Mouse (Mus musculus) R1 (cell line): ENCODE measurements at regions not wholly inside any gene's neighbourhood (a gene's known extent, or its start where the extent isn't known, plus 50 kb on each side); places are given as distances from the start of the nearest gene placed in this dataset.

ENCODE experiments used
- DNase-seq: peaks from one replicate; pipeline ENCODE4 v3.0.0-alpha.2; 2018; ENCODE audit warnings: low read depth, low spot score

DNA sequence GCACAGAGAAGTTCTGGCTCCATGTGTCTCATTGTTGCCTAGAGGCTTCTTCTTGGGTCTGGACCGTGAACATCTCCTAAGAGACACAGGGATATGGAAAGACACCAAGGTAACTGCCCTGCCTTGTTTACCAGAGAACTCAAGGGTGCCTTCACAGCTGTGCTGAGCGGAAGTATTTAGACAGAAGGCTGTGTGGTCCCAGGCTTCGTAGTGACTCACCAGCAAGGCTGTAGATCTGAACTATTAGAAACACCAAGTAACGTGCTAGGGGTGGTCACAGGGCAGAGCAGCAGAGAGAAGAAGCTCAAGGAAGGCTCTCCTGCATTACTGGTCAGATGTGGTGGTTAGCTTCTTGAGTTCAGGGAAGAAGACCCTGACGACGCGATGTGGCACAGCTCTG lies 51.6 kb upstream of the Lpp start:
- DNase-seq: no peak

DNA sequence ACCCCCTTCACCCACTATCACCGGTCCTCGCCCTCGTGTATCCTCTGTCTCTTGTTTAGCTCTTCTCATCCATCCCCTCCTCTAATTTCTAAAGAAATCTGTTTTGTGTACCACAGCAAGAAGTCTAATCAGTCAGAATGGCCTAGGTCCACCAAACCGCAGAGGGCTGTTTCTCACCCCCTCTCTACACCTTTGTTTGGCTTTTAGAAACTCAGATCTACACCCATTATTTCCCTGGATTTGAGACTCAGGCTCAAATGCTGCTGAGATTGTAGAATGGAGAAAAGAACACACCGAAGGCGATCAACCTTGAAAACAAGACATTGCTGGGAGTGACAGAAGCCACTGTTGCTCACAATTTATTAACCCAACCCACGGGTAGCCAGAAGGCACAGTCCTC lies 52.7 kb upstream of the Lpp start:
- no peak for DNase-seq

DNA sequence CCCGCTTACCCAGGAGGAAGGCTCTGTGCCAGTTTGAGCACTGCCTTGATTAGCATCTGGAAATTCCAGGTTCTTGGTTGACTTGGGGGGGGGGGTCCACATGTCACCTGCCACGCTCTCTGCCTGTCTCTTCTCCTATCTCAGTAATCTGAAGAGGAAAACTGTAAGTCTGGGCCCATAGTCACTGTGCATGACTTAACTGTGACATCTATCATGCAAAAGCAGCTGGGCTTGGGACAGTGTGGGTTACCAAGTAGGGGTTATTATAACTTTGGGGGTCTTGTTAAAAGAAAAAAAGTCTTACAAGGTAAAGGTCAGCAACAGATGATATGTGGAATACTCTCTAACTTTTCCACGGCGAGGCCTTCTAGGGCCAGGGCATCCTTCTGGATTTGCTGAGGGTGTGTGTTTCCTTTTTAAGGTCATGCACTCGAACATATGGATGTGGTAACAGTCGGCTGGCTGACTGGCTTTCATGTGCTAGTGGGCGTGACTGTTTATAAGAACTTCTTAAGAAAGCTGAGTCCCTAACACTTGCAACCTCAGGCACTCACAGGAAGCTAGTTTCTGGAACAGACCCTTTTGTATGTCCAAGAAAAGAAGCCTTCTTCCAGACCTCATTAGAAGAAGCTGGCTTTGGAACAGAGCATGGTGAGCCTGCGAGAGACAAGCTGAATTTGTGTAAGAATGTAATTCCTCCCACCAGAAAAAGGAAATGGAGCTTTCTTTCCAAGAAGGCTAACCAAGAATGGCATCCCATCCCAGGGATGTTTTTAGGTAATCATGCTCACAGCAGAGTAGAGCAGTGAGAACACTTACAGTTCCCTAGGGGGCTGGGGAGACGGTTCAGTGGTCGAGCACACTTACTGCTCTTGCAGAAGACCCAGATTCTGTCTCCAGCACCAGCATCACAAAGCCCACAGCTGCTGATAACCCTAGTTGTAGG lies 53.7 kb upstream of the Lpp start:
- DNase-seq: no peak

DNA sequence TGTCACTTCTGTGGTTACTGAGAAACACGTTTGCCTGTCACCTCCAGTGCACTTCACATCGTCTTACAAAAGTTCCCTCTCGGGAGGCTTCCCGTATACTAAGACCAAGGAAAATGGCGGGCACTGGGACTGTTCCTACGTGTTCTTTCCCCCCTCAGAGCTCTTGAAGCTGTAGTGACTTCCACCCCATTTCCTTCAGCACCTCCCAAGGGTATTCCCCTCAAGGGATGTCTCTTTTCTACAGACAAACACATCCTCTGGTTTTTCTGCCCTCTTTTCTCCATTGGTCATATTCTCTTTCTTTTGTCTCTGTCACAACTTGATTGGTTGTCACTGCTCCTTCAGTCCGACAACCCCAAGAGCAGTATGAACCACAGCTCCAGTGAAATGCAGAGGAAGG lies 54.9 kb upstream of the Lpp start:
- no peak for DNase-seq

DNA sequence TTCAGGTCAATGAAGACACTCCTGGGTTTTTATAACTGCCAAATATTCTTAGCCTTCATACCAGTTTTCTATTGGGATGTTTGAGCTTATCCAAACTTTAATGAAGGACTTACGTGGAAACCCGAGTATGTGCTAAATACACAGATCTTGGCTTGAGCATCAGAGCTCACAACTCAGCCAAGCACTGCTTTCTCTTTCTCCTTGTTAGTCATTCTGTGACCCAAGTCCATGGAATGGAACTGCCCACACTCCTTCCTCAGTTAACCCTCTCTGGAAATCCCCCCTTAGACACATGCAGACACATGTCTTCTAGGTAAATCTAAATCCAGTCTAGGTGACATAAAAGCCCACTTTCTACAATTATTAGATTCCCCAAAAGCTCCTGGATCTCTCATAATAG lies 58.9 kb upstream of the Lpp start:
- DNase-seq: no peak

DNA sequence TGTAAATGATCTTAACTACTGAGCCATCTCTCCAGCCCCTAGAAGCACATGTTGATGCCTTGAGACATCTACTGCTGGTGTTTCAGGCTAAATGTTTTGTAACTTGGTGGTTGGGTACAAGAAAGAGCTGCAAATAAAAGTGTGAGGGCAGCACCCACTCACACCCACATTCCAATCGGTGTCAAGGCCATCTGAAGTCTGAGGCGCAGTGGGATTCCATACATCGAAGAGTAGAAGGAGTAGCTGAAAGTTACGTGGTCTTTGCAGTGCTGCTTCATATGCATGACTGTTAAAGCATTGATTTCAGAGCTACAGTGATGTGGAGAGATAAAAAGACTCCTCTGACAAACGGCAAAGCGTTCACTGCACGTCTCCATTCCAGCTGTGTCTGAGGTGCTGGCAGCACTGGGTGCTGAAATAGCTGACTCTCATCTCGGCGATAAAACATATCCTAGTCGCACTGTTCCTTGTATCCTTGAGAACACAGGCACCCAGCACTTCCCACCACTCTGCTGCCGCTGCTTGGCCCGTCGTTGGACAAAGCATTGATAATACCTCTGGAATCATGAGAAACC lies 61.8 kb upstream of the Lpp start:
- peak; percentile 85 for DNase-seq

DNA sequence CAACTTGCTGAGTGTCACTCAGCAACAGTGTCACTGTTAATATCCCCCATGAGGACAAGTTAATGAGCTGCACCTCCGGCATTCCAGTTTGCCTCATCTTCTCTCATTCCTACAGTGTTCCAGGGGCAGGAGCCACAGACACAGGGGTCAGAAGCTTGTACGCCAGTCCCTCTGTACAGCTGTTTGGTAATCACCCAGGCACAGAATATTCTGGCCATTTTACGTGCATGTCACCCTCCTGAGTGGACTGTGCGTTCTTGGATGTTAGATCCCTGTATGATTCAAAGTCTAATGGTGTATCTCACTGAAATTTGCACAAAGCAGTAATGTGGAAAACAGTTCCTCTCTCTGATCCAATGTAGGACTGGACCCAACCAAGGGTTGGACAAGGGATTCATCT lies 66.7 kb upstream of the Lpp start:
- no peak for DNase-seq

DNA sequence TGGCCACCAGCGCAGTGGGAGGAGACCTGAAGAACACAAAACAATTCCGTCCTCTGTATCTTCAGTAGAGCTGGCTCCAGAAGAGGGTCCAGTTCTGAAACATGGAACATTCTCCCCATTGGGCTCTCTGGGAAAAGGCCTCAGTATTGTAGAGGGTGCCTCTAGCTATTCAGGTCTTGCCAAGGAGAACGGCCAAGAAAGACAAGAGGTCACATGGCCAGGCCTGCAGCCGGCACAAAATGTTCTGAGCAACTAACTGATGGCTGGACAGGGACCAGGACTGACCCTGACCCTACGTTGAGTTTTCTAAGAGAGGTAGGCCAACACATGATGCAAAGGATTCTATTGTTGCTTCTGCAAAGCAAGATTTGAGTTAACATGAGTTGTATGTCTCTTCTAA lies 67.3 kb upstream of the Lpp start:
- no peak for DNase-seq

DNA sequence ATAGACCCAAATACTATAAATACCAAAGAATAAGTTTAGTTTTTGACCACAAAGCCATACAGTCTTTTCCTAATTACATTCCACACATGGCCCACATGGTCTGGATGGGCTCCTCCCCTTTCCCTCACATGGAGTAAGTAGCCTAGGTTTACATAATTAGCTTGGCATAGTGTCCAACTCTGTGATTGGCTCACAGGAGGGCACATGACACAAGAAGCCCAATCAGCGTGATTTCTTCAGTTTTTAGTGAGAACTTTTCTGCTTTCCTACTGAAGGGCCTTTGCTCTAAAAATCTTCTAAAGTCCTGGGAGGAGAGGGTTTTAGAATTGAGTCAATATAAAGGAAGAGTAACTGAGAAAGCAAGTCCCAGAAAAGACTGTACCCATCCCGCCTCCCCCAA lies 68.4 kb upstream of the Lpp start:
- DNase-seq: peak; percentile 62

DNA sequence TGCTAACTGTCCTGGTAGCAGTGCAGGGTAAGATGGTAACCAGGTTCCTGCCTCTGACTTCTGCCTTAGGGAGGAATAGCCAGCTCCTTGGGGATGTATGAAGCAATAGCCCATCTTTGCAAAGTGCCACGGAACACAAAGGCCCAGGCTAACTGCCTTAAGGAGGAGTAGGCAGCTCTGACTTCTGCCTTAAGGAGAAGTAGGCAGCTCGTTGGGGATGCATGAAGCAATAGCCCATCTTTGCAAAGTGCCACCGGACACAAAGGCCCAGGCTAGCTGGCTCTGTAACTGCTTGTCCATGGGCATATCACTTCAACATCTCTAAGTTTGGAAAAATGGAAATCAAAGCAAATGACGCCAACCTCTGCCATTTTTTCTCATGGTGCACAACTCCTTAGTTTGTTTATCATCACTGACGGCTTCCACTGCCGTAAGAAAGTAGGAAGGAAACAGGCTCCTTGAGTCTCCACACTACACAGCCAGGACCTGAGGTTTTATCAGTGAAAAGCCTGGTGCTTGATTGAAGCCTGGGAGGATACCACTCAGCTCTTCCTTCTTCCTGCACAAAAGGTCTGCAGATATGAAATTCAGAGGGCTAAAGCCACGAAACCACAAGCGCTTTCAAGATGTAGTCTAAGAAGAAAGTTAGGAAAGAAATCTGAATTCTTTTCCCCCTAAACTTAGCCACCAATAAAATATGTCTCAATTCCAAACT lies 74.4 kb upstream of the Lpp start:
- no peak for DNase-seq

DNA sequence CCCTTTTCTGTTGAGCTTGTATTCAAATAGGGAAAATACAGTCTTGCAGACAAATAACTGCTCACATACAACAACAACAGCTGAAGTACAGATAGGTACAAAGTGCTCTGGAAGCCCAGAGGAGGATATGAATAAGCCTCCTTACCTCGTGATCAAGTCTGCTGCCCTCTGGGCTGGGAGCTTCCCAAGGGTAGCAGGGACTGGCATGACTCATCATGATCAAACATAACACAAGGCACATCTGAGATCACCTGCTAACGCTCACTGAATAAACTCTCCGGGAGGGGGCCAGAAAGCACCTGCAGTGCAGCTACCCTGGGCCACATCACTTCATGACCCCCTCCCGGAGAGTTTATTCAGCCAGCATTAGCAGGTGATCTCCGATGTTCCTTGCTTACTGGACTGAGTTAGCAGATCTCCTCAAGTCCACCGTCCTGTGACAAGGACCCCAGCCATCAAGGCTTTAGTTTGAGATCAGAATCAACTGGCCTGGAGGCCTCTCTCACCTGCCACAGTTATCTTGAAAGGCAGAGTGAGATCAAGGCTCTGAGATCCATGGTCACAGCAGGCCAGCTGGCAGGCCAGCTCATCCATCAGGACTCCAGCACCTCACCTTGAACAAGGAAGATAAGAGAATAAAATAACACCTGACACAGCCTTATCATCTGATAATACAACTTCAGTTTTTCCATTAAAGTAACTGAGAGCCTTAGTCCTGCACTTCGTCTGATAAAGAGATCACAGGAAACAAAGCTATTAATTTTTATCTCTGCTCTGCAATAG lies 79.6 kb upstream of the Lpp start:
- DNase-seq: no peak

DNA sequence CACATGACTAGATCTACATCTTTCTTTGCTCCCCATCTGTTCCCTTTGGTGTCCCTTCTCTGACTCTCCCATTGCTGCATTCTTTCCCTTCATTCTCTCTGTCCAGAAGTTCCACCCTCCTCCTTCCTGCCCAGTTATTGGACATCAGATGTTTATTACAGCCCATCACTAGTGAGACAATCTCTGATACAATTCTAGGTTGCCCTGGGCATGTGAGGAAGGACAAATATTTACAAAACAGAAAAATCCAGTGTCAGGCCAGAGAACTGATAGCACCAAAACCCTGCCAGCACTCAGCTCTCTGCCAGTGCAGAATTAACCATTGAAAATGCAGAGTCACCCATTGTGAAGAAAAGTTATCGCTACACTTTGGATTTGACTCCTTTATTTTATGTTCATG lies 87.9 kb upstream of the Lpp start:
- no peak for DNase-seq

DNA sequence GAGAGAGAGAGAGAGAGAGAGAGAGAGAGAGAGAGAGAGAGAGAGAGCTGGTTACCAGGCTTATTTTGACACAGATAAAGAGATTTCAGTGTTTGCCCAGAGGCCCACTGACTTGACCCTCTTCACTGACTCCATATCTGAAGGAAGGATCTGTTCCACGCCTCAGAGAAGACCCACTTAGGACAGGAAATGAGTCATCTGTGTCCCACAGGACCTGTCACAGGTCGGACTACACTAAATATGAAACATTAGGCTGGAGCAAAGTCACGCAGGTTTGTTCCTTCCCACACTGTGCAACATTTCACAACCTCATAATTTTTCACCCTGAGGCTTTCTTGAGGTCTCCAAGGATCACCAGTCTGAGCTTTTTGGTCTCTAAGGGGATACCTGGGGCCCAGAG lies 96.5 kb upstream of the Lpp start:
- DNase-seq: no peak

DNA sequence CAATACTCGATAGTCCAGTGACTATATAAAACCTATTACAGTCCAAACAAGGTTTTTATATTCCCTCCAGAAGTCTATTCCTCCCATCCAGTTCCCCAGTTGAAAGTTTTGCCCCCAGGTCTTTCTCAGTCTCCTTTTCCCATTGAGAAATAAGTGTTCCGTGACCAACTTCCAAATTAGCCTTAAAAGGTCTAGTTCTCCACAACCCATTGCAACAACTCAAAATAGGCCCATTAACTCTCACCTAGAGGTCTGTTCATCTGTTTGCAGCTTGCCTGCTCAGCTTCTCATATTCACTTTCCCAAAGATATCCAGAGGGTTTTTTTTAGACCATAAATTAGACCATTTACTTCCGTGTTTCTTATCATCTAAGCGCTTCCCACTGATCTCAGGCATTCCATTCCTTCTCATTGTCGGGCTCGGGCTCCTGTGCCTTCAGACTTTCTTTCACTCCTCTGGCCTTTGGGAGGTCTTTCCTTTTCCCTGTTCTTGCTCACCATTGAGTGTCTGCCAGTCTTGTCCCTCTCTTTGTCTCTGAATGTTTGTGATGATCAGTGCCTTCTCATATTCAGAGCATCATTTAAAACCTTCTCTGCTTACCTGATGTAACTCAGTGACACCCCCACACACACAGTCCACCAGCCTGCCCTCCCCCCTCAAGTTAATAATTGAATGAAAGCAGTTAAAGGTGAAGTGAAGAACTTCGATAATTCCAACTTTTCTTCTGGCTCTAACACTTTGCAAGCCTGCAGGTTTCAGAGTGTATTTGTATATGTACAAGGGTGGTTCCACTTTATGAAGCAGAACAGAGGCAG lies 97.5 kb upstream of the Lpp start:
- DNase-seq: no peak

DNA sequence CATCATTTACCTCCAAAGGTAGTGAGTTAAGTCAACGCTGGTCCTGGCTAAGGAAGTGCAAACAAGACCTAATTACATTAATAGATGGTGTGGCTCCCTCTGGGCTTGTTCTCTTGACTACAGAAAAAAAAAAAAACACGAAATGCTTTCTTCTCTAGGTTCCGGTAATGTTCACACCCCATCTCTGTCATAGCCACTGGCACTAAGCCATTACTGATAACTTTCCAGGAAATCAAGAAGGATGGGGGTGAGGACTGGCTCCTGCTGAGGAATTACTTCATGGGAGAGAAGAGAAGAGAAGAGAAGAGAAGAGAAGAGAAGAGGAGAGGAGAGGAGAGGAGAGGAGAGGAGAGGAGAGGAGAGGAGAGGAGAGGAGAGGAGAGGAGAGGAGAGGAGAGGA lies 109.1 kb upstream of the Lpp start:
- no peak for DNase-seq

DNA sequence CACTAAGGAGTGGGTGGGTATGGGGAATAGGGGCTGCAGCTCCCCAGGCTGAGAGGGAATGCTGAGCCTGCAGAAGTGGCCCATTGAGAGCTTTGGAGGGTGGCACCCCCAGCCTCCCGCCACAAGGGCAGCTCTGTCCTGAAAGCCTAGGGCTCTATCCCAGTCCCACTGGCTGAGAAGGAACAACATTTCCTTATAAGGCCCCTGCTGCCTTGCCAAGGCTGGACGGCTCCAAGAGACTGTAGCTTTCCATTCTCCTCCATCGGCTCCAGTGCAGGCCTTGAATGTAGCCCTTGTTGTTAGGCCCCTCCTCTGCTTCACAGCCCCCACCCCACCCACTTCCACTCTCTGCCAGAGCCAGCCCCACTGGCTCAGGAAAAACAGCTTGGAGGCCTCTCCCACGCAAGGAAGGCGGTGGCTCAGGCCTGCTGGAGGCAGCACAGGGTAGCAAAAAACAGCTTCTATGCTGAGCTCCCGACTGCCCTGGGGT lies 111.1 kb upstream of the Lpp start:
- DNase-seq: peak; percentile 22

DNA sequence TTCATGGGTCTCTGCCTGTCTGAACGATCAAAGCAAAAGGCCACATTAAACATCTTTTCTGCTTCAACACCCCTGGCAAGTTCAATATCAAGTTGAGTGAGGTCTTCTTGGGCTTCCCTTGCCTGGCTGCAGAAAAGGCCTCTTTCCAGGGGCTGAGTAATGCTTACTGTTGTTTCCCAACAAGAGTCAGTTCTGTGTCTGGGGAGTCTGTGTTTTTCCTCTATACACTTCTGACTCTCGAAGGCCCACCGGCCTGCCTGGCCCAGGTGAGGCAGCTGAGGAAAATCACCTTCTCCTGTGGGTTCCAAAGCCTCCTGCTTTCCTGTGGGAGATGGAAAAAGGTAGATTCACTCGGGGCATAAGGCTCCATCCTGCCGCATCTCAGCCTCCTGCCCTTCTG lies 111.7 kb upstream of the Lpp start:
- no peak for DNase-seq

DNA sequence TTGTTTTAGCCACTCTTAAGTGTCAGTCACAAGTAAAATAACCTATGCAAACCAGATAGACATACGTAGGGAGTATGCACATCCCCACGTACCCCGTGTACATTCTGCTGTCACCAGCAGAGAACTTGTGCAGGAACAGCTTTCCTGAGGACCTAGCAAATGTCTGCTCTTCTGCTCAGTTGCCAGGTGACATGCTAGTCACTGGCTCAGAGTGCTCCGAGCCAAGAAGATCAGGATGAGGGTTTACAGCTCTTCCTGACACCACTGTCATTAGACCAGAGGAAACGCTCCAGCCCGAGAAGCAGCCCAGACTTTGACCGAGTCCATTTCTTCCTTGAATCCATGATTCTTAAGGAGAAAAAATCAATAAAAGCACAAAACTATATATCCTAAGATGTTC lies 115.5 kb upstream of the Lpp start:
- no peak for DNase-seq

DNA sequence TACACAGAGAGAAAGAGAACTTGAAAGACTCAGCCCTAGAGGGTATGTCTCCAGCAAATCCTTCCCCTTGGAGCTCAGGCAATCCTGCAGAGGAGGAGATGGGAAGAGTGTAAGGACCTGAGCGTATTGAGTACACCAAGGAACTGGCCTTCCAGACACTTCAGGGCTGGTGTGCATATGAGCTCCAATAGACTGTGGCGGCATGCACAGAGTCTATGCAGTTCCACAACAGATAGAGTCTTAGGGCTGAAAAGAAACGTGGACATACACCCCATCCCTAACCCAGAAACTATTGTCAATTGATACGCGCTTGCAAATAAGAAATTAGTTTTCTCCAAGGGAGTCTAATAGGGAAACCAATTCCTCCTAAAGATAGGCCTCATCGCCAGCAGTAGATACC lies 130.6 kb upstream of the Lpp start:
- no peak for DNase-seq

DNA sequence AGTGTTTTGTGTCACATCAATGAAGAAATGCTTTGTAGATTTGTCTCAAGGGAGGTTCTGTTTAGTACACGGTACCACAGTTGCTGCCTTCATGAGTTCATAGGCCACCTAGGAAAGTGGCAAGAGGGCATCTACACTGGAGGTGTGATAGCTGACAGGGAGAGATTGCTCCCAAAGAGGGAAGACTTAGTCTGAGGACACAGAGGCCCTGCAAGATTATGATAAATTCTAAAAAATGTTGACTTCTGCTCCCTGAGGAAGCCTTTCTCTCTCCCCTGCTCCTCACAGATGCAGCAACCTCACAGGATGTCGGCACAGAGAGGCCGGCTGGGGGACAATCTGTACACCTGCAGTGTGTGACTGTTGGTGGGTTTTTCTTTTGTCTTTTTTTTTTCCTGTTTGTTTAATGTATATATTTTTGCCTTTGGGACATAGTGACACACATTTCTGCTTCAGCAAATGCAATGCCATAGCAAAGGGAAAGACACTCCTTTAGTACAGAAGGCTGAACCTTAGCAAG lies 133.5 kb upstream of the Lpp start:
- DNase-seq: no peak

DNA sequence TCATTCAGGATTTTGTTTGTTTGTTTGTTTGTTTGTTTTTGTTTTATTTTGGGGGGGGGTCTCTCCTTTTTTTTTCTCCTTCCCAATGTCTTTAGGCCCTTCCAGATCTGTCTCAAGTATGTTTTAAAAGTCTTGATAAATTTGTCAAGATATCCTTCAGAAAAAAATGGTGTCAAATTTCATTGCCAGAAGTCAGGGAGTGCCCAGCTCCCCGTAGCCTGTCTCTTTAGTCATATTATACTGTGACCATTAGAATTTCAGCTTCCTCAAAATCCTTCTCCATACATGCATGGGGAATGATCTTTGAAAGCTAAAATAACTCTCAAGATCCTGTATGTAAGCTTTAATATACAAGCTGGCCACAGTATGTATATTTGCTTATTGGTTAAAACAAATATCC lies 134.3 kb upstream of the Lpp start:
- no peak for DNase-seq
